Mouse (Mus musculus) lung, adult 2 months (tissue): ENCODE measurements around the gene Vwa8. TPM values are rescaled to one million over a fixed set of nuclear protein-coding genes. Genes with fewer than 3 reads are reported as not detected.

Experiments used
- DNase-seq: peaks from one replicate; pipeline ENCODE4 v3.0.0; 2022
- H3K4me1 ChIP-seq: fragments of 200-500 bp; 2 replicates; pipeline ENCODE4 v1.6.1; 2011; ENCODE audit warnings: low read length; ENCODE audit not compliant: control insufficient read depth, insufficient read depth
- H3K4me3 ChIP-seq: fragments of 200-500 bp; replicated peaks from 2 replicates; pipeline ENCODE3; 2011; ENCODE audit warnings: low read depth, mild to moderate bottlenecking, control low read depth, low read length; ENCODE audit errors: extremely low read depth
- CTCF ChIP-seq: fragments of 200-500 bp; IDR thresholded peaks from 2 replicates; pipeline ENCODE4 v1.5.1; 2011; ENCODE audit warnings: mild to moderate bottlenecking, low read length, control low read depth; ENCODE audit not compliant: insufficient read depth
- POLR2A ChIP-seq: fragments of 200-500 bp; IDR thresholded peaks from 2 replicates; pipeline ENCODE4 v1.6.1; 2011; ENCODE audit warnings: low read depth, mild to moderate bottlenecking, control low read depth, low read length, borderline replicate concordance; ENCODE audit errors: extremely low read depth
- WGBS: fragments of 180-500 bp; shearing (Covaris S2); methylation state at CpG from one replicate; pipeline ENCODE4 v1.1.7; 2018; 5-methylcytosine and 5-hydroxymethylcytosine counted together
- polyA plus RNA-seq: library from polyadenylated mRNA; depleted of rRNA; stranded (reverse); fragments of >200 nt; gene quantifications from 2 replicates; pipeline ENCODE4 v1.2.3, GENCODE M21; 2012

Gene Vwa8
- polyA plus RNA-seq, 1 experiment = 16.3 TPM

DNA sequence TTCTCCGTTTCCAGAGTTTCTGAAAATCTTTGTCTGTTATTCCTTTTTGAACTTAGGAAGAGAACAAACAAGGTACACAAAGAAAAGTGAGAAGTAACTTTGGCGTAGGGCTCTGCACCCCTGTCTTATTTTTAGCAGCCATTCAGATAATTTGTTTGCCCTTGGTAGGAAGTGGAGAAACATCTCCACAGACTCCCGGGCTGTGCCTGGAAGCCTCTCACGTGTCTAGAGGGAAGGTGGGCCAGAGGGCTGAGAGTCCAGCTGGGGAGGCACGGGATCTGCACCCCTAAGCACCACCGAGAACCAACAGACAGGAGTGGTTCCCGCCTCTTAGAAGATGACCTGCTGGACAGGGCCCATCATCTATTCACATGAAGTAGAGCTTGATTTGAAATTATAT is 302.9 kb downstream of the Vwa8 start:
- whole genome bisulfite sequencing = 63% methylated on average over 7 of the region's 7 CpGs
- H3K4me1 ChIP-seq = no peaks in the 10 kb centered on the region; the same call in none of the 2 replicates
- no peak for DNase-seq
- TF ChIP-seq POLR2A (no peak), CTCF (no peak)
- no peak overlapping the region for H3K4me3 ChIP-seq

GRCm38 (mm10) chr14:79153896-79154295 is 305.0 kb downstream of the Vwa8 start:
- no peak for DNase-seq
- no peak for TF ChIP-seq CTCF
- TF ChIP-seq POLR2A = no peak
- H3K4me1 ChIP-seq = peaks cover 9% of the 10 kb centered on the region
- no peak overlapping the region for H3K4me3 ChIP-seq
- 65% methylated on average over 6 of the region's 6 CpGs for WGBS

DNA sequence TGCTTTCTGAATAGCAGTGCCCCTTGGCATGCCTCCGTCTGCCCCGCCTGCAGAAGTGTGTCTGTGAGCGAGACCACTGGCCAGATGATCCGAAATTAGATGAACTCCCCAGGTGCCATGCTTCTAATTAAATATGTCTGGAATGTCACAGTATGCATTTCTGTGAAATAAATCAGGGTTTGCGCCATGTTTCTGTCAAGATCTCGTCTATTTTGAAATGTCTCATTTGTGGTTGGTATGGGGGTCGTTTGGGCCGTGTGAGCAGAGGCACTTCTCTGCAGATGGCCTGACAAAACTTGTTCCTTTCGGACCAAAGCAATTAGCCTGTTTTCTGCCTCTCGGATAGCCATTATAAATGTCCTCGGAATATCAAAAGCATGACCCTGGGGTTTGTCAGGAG is 306.1 kb downstream of the Vwa8 start:
- no peak overlapping the region for H3K4me3 ChIP-seq
- WGBS = 88% methylated on average over 11 of the region's 11 CpGs
- no peak for DNase-seq
- H3K4me1 ChIP-seq = peaks cover 9% of the 10 kb centered on the region
- no peak for TF ChIP-seq CTCF
- TF ChIP-seq POLR2A = no peak

DNA sequence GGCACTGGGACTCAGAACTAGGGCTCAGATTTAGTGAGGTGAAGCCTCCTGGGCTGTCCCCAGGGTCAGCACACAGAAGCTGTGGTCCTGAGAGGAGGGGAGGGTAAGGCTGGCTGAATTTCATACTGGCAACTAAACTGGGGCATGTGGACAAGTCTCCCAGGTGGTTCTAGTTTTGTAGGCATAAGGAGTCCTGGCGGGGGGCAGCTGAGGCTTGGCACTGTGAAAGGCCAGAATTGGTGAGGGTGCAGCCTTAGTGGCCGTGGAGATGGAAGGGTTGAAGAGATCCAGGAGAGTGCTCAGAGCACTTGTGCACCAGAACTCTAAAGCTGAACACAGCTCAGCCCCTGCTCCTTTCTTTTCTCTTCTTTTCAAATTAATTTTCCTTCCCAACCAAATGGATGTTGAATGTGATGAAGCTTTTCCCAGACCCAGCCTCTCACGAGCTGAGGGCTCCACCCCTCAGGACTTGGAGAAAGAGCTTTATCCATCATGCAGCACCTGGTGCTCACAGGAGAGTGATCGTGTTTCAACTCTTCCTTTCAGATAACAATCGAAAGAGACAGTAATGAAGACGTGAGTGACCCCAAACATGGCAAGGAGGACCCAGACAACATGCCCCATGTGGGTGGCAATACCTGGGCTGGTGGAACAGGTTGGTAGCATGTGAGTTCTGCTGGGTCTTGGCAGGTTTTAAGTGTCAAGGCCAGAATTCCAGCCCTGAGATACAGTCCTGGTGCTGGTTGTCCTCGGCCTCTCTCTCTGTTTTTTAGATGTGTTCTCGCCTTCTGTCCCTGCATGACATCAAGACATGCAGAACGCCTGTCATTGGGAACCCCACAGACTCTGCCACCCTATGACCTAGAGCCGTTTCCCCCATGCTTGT is 307.9 kb downstream of the Vwa8 start:
- 68% methylated on average over 10 of the region's 10 CpGs for WGBS
- DNase-seq = no peak
- Histone ChIP-seq H3K4me1 (peaks cover 11% of the 10 kb centered on the region), H3K4me3 (no peak overlapping the region)
- no peak for TF ChIP-seq POLR2A
- no peak for TF ChIP-seq CTCF

DNA sequence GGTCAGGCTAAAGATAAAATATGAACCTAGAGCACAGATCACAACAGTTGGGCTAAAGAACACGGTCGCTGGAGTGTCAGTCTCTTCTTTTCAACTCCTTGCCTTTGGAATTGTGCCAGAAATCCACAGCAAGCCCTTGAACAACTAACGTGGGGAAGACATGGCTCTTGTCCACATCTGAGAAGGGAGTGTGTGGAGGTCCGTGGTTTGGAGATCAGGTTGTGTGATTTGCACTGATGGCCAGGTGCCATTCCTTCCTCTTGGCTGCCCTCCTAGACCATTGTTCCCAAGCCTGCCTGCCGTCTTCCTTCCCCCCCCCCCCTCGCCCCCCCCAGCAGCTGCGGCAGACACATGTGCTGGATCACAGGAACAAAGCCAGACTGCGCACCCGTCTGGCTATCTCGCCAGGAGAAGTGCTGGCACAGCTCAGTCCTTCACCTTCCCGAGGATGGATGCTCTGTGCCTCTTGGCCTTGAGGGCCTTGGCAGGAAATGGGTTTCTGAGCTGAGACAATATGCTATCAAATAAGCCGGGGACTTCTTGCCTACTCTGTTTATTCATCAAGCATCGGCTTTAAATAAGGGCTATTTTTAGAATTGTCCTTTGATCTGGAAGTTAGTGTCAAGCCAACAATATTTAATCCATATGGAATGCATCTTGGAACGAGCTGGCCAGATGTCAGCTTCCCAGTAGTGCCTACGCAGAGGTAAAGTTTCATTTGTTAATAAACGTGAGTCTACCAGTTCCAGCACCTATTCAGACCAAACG is 308.8 kb downstream of the Vwa8 start:
- no peak overlapping the region for H3K4me3 ChIP-seq
- peak; percentile 25 for DNase-seq
- TF ChIP-seq POLR2A (no peak), CTCF (no peak)
- 22% methylated on average over 17 of the region's 17 CpGs for WGBS
- peaks cover 11% of the 10 kb centered on the region for H3K4me1 ChIP-seq

GRCm38 (mm10) chr14:79158219-79158521 is 309.3 kb downstream of the Vwa8 start:
- Histone ChIP-seq H3K4me3 (no peak overlapping the region), H3K4me1 (peaks cover 11% of the 10 kb centered on the region)
- WGBS = 38% methylated on average over 12 of the region's 12 CpGs
- DNase-seq = no peak
- no peak for TF ChIP-seq CTCF
- TF ChIP-seq POLR2A = no peak

- TF ChIP-seq CTCF = no peak
- TF ChIP-seq POLR2A = no peak
- WGBS = 81% methylated on average over 4 of the region's 4 CpGs
- no peak overlapping the region for H3K4me3 ChIP-seq
- peaks cover 11% of the 10 kb centered on the region for H3K4me1 ChIP-seq
- DNase-seq = no peak
Observed at GRCm38 (mm10) chr14:79158673-79159200, 309.9 kb downstream of the Vwa8 start.

GRCm38 (mm10) chr14:79159451-79159850 is 310.6 kb downstream of the Vwa8 start:
- DNase-seq = no peak
- TF ChIP-seq CTCF = no peak
- no peak for TF ChIP-seq POLR2A

GRCm38 (mm10) chr14:79160486-79160885 is 311.6 kb downstream of the Vwa8 start:
- no peak for TF ChIP-seq CTCF
- no peak for TF ChIP-seq POLR2A
- DNase-seq = peak; percentile 51
- Histone ChIP-seq H3K4me1 (peaks cover 11% of the 10 kb centered on the region), H3K4me3 (no peak overlapping the region)
- 44% methylated on average over 10 of the region's 10 CpGs for WGBS

More at GRCm38 (mm10) chr14:79159451-79159850, 310.6 kb downstream of the Vwa8 start:
- H3K4me1 ChIP-seq = peaks cover 11% of the 10 kb centered on the region
- no peak overlapping the region for H3K4me3 ChIP-seq
- WGBS = 89% methylated on average over 8 of the region's 8 CpGs

DNA sequence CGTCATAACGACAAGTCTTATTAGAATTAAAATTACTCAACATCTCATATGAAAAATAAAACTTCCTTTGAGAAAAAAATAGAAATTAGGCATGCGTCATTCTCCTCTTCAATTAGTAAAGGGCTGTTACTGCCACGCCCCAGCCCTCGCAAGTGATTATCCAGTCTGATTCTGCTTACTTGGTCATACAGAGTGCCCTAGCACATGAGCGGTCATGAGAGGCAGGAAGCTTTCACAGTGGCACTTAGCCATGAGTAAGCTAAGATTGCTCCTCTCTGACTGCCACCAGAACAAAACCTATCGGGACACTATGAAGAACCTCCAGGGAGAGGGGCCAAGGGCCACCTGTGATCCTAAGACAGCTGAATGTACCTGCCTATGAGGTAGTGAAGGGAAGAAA is 312.1 kb downstream of the Vwa8 start:
- TF ChIP-seq POLR2A (no peak), CTCF (no peak)
- DNase-seq = peak; percentile 48
- 51% methylated on average over 7 of the region's 7 CpGs for WGBS

GRCm38 (mm10) chr14:79161741-79162140 is 312.9 kb downstream of the Vwa8 start:
- TF ChIP-seq POLR2A = no peak
- TF ChIP-seq CTCF = no peak
- Histone ChIP-seq H3K4me3 (no peak overlapping the region), H3K4me1 (peaks cover 11% of the 10 kb centered on the region)
- DNase-seq = no peak
- WGBS = 71% methylated on average over 9 of the region's 9 CpGs

More for the DNA sequence above, 312.1 kb downstream of the Vwa8 start:
- peaks cover 11% of the 10 kb centered on the region for H3K4me1 ChIP-seq
- no peak overlapping the region for H3K4me3 ChIP-seq
